ENCODE assay signal across 20 mouse cellular contexts in genomic region chr11:52271765-52272495, GRCm38 (mm10). TPM values are rescaled to one million over a fixed set of nuclear protein-coding genes. Genes with fewer than 3 reads are reported as not detected.
DNase-seq lines count a peak whose midpoint lies in the region; ATAC-seq lines count a peak whose summit lies in the region.
"Had no signal": no experiment of that assay in that cellular context is flagged by ENCODE, and none has a peak within 500 bp of the region (broad histone marks: within the 10 kb centered on the region; RNA-seq: fewer than 3 reads in every experiment).

No protein-coding gene starts in this region.

- ATAC-seq in forebrain, embryonic 13.5 days, result no peak
- ATAC-seq in hindbrain, embryonic 13.5 days (ENCODE audit: low FRiP score), result no peak
- no peak for ATAC-seq in hindbrain, embryonic 16.5 days
- ATAC-seq: hindbrain, postnatal 0 days; midbrain, embryonic 13.5 days had no signal

- H3K9me3 ChIP-seq in forebrain, embryonic 10.5 days, result no peaks in the 10 kb centered on the region
- no peaks in the 10 kb centered on the region for H3K9me3 ChIP-seq in forebrain, embryonic 13.5 days (replicated peaks)
- no peaks in the 10 kb centered on the region for H3K9me3 ChIP-seq in hindbrain, embryonic 13.5 days
- no peaks in the 10 kb centered on the region for H3K9me3 ChIP-seq in hindbrain, embryonic 16.5 days (ENCODE audit: control insufficient read depth, low read length)
- H3K9me3 ChIP-seq: midbrain, embryonic 13.5 days had no signal

- intact Hi-C loops in gastrocnemius, postnatal 36 days (cut with DNase I), result no loop called here

- no peaks in the 10 kb centered on the region for H3K27me3 ChIP-seq in forebrain, embryonic 10.5 days (ENCODE audit: poor library complexity, severe bottlenecking)
- no peaks in the 10 kb centered on the region for H3K27me3 ChIP-seq in forebrain, embryonic 13.5 days
- H3K27me3 ChIP-seq in hindbrain, embryonic 13.5 days, result no peaks in the 10 kb centered on the region
- H3K27me3 ChIP-seq in hindbrain, embryonic 16.5 days (replicated peaks; ENCODE audit: control insufficient read depth, insufficient read depth, low read length), result no peaks in the 10 kb centered on the region
- H3K27me3 ChIP-seq: midbrain, embryonic 13.5 days had no signal

- no peak overlapping the region for H3K9ac ChIP-seq in forebrain, embryonic 13.5 days
- peak overlapping the region; percentile 35; the same call in 1 of the 2 replicates for H3K9ac ChIP-seq in hindbrain, embryonic 13.5 days
- H3K9ac ChIP-seq in hindbrain, embryonic 16.5 days (ENCODE audit: low read depth, low read length), result no peak overlapping the region
- H3K9ac ChIP-seq: midbrain, embryonic 13.5 days had no signal

- H3K4me3 ChIP-seq in forebrain, embryonic 10.5 days, result no peak overlapping the region
- H3K4me3 ChIP-seq in forebrain, embryonic 13.5 days, result no peak overlapping the region
- H3K4me3 ChIP-seq in hindbrain, embryonic 13.5 days, result no peak overlapping the region
- no peak overlapping the region for H3K4me3 ChIP-seq in hindbrain, embryonic 16.5 days (ENCODE audit: low read length)
- H3K4me3 ChIP-seq: midbrain, embryonic 13.5 days had no signal

- 78% methylated on average over 8 of the region's 8 CpGs for WGBS in forebrain, embryonic 10.5 days
- WGBS in forebrain, embryonic 13.5 days, result 81% methylated on average over 8 of the region's 8 CpGs
- 77% methylated on average over 8 of the region's 8 CpGs for WGBS in hindbrain, embryonic 13.5 days
- WGBS in hindbrain, embryonic 16.5 days, result 71% methylated on average over 8 of the region's 8 CpGs

- no peak overlapping the region for H3K4me2 ChIP-seq in forebrain, embryonic 13.5 days
- no peak overlapping the region for H3K4me2 ChIP-seq in hindbrain, embryonic 13.5 days
- H3K4me2 ChIP-seq in hindbrain, embryonic 16.5 days (ENCODE audit: low read length), result no peak overlapping the region
- H3K4me2 ChIP-seq: midbrain, embryonic 13.5 days had no signal

- peaks cover 30% of the 10 kb centered on the region for H3K4me1 ChIP-seq in forebrain, embryonic 10.5 days
- H3K4me1 ChIP-seq in forebrain, embryonic 13.5 days, result no peaks in the 10 kb centered on the region
- peaks cover 18% of the 10 kb centered on the region for H3K4me1 ChIP-seq in hindbrain, embryonic 13.5 days (replicated peaks)
- H3K4me1 ChIP-seq in hindbrain, embryonic 16.5 days (ENCODE audit: control insufficient read depth, insufficient read depth, low read depth, low read length), result no peaks in the 10 kb centered on the region; the same call in 1 of the 2 replicates

- no peak for DNase-seq in forebrain, embryonic 10.5 days (ENCODE audit: extremely low spot score, low spot score)
- DNase-seq in thymus, postnatal 14 days, result peak; percentile 46
- no peak for DNase-seq in thymus, postnatal 4 days
- no peak for DNase-seq in right cerebral cortex, postnatal 10 days (ENCODE audit: low spot score in 2 of 2)
- no peak for DNase-seq in gastrocnemius, postnatal 36 days
- DNase-seq: cerebellum, adult 18-20 months; gastrocnemius, postnatal 25 days; kidney, adult 8-10 months had no signal

- H3K36me3 ChIP-seq in forebrain, embryonic 10.5 days (replicated peaks), result peaks cover 19% of the 10 kb centered on the region
- H3K36me3 ChIP-seq in forebrain, embryonic 13.5 days (ENCODE audit: poor library complexity, severe bottlenecking), result no peaks in the 10 kb centered on the region
- H3K36me3 ChIP-seq in hindbrain, embryonic 13.5 days, result no peaks in the 10 kb centered on the region
- no peaks in the 10 kb centered on the region for H3K36me3 ChIP-seq in hindbrain, embryonic 16.5 days (ENCODE audit: control insufficient read depth, insufficient read depth, low read length)
- H3K36me3 ChIP-seq: midbrain, embryonic 13.5 days had no signal

- 0 out of 2 replicates have a peak overlapping the region, but pooled peaks have one; percentile 26 for H3K27ac ChIP-seq in forebrain, embryonic 10.5 days
- H3K27ac ChIP-seq in forebrain, embryonic 13.5 days, result no peak overlapping the region
- H3K27ac ChIP-seq in hindbrain, embryonic 13.5 days, result no peak overlapping the region
- H3K27ac ChIP-seq in hindbrain, embryonic 16.5 days (ENCODE audit: low read depth, low read length), result no peak overlapping the region
- H3K27ac ChIP-seq: midbrain, embryonic 13.5 days had no signal

RNA-seq across cellular contexts. Expression of gene Tcf7, which starts 10.9 kb away (rescaled TPM):
- polyA plus RNA-seq in forebrain, embryonic 10.5 days (2016; fragmentation: Nextera tagmentation; extraction: Ambion mirVana), result 8.1 and 8.8 TPM in 2 replicates
- 2.2 and 2.3 TPM in 2 replicates for polyA plus RNA-seq in forebrain, embryonic 13.5 days (2015; fragmentation: Nextera tagmentation; extraction: Ambion mirVana)
- polyA plus RNA-seq in hindbrain, embryonic 13.5 days (2015; fragmentation: Nextera tagmentation; extraction: Ambion mirVana), result 3.2 and 4.7 TPM in 2 replicates
- polyA plus RNA-seq in hindbrain, embryonic 16.5 days (2015; fragmentation: Nextera tagmentation; extraction: Ambion mirVana), result 1.2 and 3.1 TPM in 2 replicates
- total RNA-seq in gastrocnemius, postnatal 36 days (2021), result 1 to 10 TPM in 1 of 2 experiments, under 1 TPM in 1; 0.62 to 6.2 TPM

RNA-seq across cellular contexts. Expression of gene Skp1a, which starts 40.1 kb away (rescaled TPM):
- 906 and 908 TPM in 2 replicates for polyA plus RNA-seq in forebrain, embryonic 10.5 days (2016; fragmentation: Nextera tagmentation; extraction: Ambion mirVana)
- polyA plus RNA-seq in forebrain, embryonic 13.5 days (2015; fragmentation: Nextera tagmentation; extraction: Ambion mirVana), result 1,072 and 1,145 TPM in 2 replicates
- polyA plus RNA-seq in hindbrain, embryonic 13.5 days (2015; fragmentation: Nextera tagmentation; extraction: Ambion mirVana), result 1,097 and 1,103 TPM in 2 replicates
- polyA plus RNA-seq in hindbrain, embryonic 16.5 days (2015; fragmentation: Nextera tagmentation; extraction: Ambion mirVana), result 1,003 and 1,005 TPM in 2 replicates
- 100 to 1,000 TPM; 244 to 259 TPM for total RNA-seq in gastrocnemius, postnatal 36 days (2021)

RNA-seq across cellular contexts. Expression of gene Olfr1371, which starts 58.1 kb away (rescaled TPM):
- polyA plus RNA-seq in forebrain, embryonic 10.5 days (2016; fragmentation: Nextera tagmentation; extraction: Ambion mirVana), result not detected in 2 replicates
- not detected in 2 replicates for polyA plus RNA-seq in forebrain, embryonic 13.5 days (2015; fragmentation: Nextera tagmentation; extraction: Ambion mirVana)
- polyA plus RNA-seq in hindbrain, embryonic 13.5 days (2015; fragmentation: Nextera tagmentation; extraction: Ambion mirVana), result not detected in 2 replicates
- polyA plus RNA-seq in hindbrain, embryonic 16.5 days (2015; fragmentation: Nextera tagmentation; extraction: Ambion mirVana), result not detected in 2 replicates
- total RNA-seq in gastrocnemius, postnatal 36 days (2021), result not detected
- total RNA-seq: gastrocnemius, postnatal 25 days; hindbrain, postnatal 0 days; left cerebral cortex, adult 8-10 months had no signal
- polyA plus RNA-seq: brain, embryonic 14.5 days; cortical plate, adult 2 months; hindbrain, postnatal 0 days; large intestine, adult 2 months; liver, adult 2 months; midbrain, embryonic 13.5 days; neural tube, embryonic 11.5 days; small intestine, adult 2 months had no signal
